Mouse (Mus musculus): ENCODE measurements at regions not wholly inside any gene's neighbourhood (a gene's known extent, or its start where the extent isn't known, plus 50 kb on each side); places are given as distances from the start of the nearest gene placed in this dataset.

GRCm38 (mm10) chr11:45642142-45642756 lies 209.6 kb upstream of the Clint1 start:
- in situ Hi-C loops (cut with MboI; ENCODE audit: low sequenced_read_pairs): loop anchor here (25.0 kb wide), 1 partner anchor 1055 kb away; no protein-coding TSS in a partner anchor

- in situ Hi-C loops (cut with MboI; ENCODE audit: low sequenced_read_pairs): loop anchor here (25.0 kb wide), 1 partner anchor 1056 kb away; no protein-coding TSS in a partner anchor
These were observed 208.1 kb upstream of the Clint1 start for GRCm38 (mm10) chr11:45643629-45644325.

- in situ Hi-C loops (cut with MboI; ENCODE audit: low sequenced_read_pairs): loop anchor here (25.0 kb wide), 1 partner anchor 1059 kb away; no protein-coding TSS in a partner anchor
These were observed 206.0 kb upstream of the Clint1 start for GRCm38 (mm10) chr11:45645815-45646214.

- in situ Hi-C loops (cut with MboI; ENCODE audit: low sequenced_read_pairs): loop anchor here (25.0 kb wide), 1 partner anchor 1061 kb away; no protein-coding TSS in a partner anchor
These were observed 204.0 kb upstream of the Clint1 start for GRCm38 (mm10) chr11:45647888-45648287.

GRCm38 (mm10) chr11:45656260-45656659 lies 195.6 kb upstream of the Clint1 start:
- in situ Hi-C loops (cut with MboI; ENCODE audit: low sequenced_read_pairs): no loop called here

- in situ Hi-C loops (cut with MboI; ENCODE audit: low sequenced_read_pairs): no loop called here
These were observed 181.6 kb upstream of the Clint1 start for GRCm38 (mm10) chr11:45670156-45670830.

GRCm38 (mm10) chr11:45678666-45679292 lies 173.1 kb upstream of the Clint1 start:
- in situ Hi-C loops (cut with MboI; ENCODE audit: low sequenced_read_pairs): no loop called here

GRCm38 (mm10) chr11:45679293-45679673 lies 172.6 kb upstream of the Clint1 start:
- in situ Hi-C loops (cut with MboI; ENCODE audit: low sequenced_read_pairs): no loop called here

- in situ Hi-C loops (cut with MboI; ENCODE audit: low sequenced_read_pairs): no loop called here
These were observed 166.3 kb upstream of the Clint1 start for GRCm38 (mm10) chr11:45685571-45685970.

- in situ Hi-C loops (cut with MboI; ENCODE audit: low sequenced_read_pairs): no loop called here
These were observed 158.6 kb upstream of the Clint1 start for GRCm38 (mm10) chr11:45693206-45693605.

- in situ Hi-C loops (cut with MboI; ENCODE audit: low sequenced_read_pairs): no loop called here
These were observed 150.3 kb upstream of the Clint1 start for GRCm38 (mm10) chr11:45701506-45701905.

- in situ Hi-C loops (cut with MboI; ENCODE audit: low sequenced_read_pairs): no loop called here
These were observed 148.9 kb upstream of the Clint1 start for GRCm38 (mm10) chr11:45702916-45703315.

- in situ Hi-C loops (cut with MboI; ENCODE audit: low sequenced_read_pairs): no loop called here
These were observed 147.4 kb upstream of the Clint1 start for GRCm38 (mm10) chr11:45704411-45704810.

- in situ Hi-C loops (cut with MboI; ENCODE audit: low sequenced_read_pairs): no loop called here
These were observed 133.2 kb upstream of the Clint1 start for GRCm38 (mm10) chr11:45718630-45719029.

GRCm38 (mm10) chr11:45719821-45720220 lies 132.0 kb upstream of the Clint1 start:
- in situ Hi-C loops (cut with MboI; ENCODE audit: low sequenced_read_pairs): no loop called here

GRCm38 (mm10) chr11:45736561-45736960 lies 115.3 kb upstream of the Clint1 start:
- in situ Hi-C loops (cut with MboI; ENCODE audit: low sequenced_read_pairs): no loop called here

- in situ Hi-C loops (cut with MboI; ENCODE audit: low sequenced_read_pairs): no loop called here
These were observed 113.5 kb upstream of the Clint1 start for GRCm38 (mm10) chr11:45738331-45738730.

- in situ Hi-C loops (cut with MboI; ENCODE audit: low sequenced_read_pairs): no loop called here
These were observed 105.9 kb upstream of the Clint1 start for GRCm38 (mm10) chr11:45745941-45746340.

- in situ Hi-C loops (cut with MboI; ENCODE audit: low sequenced_read_pairs): no loop called here
These were observed 101.6 kb upstream of the Clint1 start for GRCm38 (mm10) chr11:45750249-45750648.

GRCm38 (mm10) chr11:45752237-45752636 lies 99.6 kb upstream of the Clint1 start:
- in situ Hi-C loops (cut with MboI; ENCODE audit: low sequenced_read_pairs): no loop called here

GRCm38 (mm10) chr11:45752791-45753190 lies 99.1 kb upstream of the Clint1 start:
- in situ Hi-C loops (cut with MboI; ENCODE audit: low sequenced_read_pairs): no loop called here

Measured in CH12F3 (cell line).